Mouse (Mus musculus) olfactory bulb, adult 2 months (tissue): Measurements from ENCODE around the gene Il17re.

Experiments
- CTCF ChIP-seq: fragments of 200-500 bp; IDR thresholded peaks from 2 replicates; pipeline ENCODE4 v1.5.1; 2012; ENCODE audit warnings: low read depth, mild to moderate bottlenecking, low read length, moderate library complexity; ENCODE audit not compliant: insufficient read depth
- POLR2A ChIP-seq: fragments of 200-500 bp; IDR thresholded peaks from 2 replicates; pipeline ENCODE4 v1.6.1; 2012; ENCODE audit warnings: mild to moderate bottlenecking, low read depth, low read length, moderate library complexity; ENCODE audit not compliant: insufficient read depth

DNA sequence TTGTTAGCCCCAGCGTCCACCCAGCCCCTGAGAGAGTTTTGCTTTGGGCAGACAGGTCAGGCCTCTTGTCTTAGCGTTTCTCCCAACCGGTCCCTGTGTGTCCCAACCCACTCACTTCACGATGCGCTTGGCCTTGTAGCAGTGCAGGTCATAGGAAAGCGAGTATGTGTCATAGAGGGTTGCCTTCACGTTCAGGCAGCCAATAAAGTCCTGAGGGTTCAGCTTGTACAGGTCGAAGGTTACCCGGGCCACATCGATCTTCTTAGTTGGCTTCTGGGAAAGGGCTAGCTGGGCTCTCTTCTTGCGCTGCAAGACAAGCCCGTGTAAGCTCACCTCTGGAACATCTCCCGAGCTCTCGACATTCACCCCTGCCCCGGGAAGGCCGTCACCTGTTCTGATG, 30.3 kb upstream of the Il17re start:
- TF ChIP-seq POLR2A: no peak
- TF ChIP-seq CTCF: no peak
